Mouse (Mus musculus): Measurements from ENCODE around the gene Nod1.

The Nod1 gene

DNA sequence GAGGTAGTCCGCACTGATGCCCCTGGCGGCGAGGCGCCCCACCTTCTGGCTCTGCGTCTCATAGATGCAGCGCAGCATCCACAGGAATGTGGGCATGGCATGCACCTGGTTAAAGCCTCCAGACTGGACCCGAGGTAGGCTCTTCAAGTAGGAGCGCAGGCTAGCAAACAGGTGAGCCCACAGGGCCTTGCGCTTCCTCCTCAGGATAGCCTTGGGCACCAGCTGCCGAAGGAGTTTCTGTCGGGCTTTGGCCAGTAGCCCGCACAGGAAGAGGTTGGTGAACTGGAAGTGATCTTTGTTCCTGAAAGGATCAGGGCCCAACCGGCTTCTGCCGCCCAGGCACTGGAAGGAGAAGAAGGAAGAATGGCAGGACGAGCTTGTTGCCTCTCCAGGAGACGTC is 29.1 kb downstream of the Nod1 start:
- in situ Hi-C loops (cut with MboI, MseI) = no loop called here

DNA sequence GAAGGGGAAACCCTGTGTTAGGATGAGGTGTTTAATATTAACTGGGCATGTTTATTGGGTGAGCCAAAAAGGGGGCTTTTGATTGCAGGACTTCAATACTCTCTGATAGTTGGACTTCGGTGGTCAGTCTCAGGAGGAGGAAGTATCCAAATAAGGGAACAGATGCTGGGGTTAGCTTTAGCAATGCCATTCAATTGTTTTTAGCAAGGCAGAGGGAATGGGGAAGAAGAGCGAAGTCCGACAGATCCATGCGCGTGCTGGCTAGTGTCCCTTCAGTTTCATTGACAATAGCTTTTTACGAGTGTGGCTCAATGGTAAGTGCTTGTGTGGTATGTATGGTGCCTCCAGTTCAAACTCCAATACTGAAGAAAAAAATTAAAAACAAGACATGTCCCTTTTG is 31.3 kb downstream of the Nod1 start:
- in situ Hi-C loops (cut with MboI, MseI) = no loop called here

GRCm38 (mm10) chr6:54940126-54940525 is 32.3 kb downstream of the Nod1 start:
- in situ Hi-C loops (cut with MboI, MseI) = no loop called here

- in situ Hi-C loops (cut with MboI, MseI) = no loop called here
Measured at GRCm38 (mm10) chr6:54939631-54940030, 32.8 kb downstream of the Nod1 start.

- in situ Hi-C loops (cut with MboI, MseI) = no loop called here
Measured at GRCm38 (mm10) chr6:54936496-54936895, 35.9 kb downstream of the Nod1 start.

DNA sequence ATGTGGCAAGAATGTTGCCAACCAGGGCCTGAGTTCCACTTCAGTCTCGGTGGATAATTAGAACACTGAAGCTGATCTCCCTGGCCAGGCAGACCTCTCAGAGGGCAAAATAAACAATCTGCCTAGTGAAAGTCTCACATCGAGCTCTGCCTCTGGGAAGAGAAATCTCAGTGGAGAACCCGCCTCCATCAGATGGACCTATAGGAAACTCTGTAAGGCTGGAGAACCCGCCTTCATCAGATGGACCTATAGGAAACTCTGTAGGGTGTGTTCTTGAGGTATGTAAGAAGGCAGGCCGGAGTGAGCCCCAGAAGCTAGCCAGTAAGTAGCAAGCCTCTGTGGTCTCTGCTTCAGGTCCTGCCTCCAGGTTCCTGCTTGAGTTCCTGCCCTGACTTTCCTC is 37.5 kb downstream of the Nod1 start:
- in situ Hi-C loops (cut with MboI, MseI) = no loop called here

DNA sequence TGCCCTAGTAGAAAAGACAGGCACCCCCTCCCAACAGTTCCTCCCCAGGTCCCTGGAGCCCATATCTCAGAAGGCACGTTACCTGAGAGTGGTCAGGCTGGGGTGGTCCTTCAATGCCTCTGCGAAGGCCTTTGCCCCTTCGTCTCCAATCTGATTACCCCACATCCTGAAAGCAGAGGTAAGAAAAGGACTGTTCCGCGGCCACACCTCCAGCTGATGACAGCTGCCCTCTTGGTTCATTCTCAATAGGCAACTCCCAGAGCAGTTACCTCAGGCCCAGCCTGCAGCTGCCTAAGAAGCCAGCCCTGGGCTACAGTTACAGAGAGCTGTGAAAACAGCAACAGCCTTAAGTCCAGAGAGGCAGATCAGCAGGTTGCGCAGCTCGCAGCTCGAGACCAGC is 38.1 kb downstream of the Nod1 start:
- in situ Hi-C loops (cut with MboI, MseI) = no loop called here

DNA sequence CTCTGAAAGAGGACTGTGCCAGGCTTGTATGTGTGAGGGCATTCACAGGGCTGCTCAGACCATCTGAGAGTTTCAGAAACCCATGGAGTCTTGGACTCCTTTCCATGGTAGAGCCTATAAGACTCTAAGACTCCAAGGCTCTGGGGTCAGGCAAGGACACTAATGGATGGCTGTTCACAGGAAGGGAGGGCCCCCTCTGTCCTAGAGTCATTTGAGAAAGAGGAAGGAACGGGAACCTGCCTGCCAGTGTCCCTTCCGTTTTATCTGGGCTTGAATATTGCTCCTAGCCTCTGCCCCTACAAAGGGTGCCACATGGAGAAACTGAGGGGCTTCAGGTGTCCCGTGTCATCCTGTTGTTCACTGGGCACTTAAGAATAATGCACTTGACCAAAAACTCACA is 38.5 kb downstream of the Nod1 start:
- in situ Hi-C loops (cut with MboI, MseI) = no loop called here

DNA sequence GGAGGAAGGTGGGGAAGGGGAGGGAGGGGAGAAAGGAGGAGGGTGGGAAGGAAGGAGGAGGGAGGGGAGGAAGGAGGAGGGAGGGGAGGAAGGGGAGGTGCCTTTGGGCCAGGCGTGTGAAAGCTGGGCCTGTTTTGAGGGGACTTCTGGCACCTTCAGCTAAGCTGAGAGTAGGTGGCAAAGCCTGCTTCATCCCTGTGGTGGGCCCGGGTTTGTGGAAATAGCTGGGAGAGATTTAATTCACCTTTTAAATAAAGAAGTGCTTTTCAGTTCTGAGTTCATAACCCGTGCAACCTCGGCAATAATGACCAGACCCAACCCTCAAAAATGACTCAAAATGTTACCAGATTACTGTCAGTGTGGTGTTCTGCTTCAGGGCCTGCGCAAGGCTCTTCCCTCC is 39.2 kb downstream of the Nod1 start:
- in situ Hi-C loops (cut with MboI, MseI) = no loop called here

GRCm38 (mm10) chr6:54932526-54932925 is 39.9 kb downstream of the Nod1 start:
- in situ Hi-C loops (cut with MboI, MseI) = no loop called here

DNA sequence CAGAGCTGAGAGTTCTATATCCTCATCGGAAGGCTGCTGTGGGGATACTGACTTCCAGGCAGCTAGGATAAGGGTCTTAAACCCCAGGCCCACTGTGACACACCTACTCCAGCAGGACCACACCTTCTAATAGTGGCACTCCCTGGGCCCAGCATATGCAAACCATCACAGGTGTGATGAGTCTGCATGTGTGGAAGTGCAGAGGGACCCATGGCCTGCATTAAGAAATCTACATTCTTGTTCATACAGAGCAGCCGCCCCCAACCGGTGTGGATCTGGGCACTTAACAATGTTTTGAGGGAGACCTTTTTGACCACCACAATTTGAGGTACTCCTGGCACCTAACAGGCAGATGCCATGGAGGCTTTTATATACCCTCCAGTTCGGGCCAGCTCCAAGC is 40.8 kb downstream of the Nod1 start:
- in situ Hi-C loops (cut with MboI, MseI) = no loop called here

GRCm38 (mm10) chr6:54927946-54928345 is 44.5 kb downstream of the Nod1 start:
- in situ Hi-C loops (cut with MboI, MseI) = no loop called here

DNA sequence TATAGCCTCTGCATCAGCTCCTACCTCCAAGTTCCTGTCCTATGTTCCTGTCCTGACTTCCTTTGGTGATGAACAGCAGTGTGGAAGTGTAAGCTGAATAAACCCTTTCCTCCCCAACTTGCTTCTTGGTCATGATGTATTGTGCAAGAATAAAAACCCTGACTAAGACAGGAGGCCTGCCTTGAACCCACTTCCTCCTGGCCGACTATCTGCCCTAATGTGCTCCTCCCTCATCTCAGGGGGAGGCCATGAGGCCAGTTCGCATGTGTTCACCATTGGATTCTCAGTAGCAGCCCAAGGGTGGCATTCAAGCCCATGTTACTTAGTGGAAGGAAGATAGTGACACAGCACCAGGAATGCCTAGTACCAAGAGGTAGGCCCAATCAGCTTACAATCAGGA is 45.5 kb downstream of the Nod1 start:
- in situ Hi-C loops (cut with MboI, MseI) = no loop called here

DNA sequence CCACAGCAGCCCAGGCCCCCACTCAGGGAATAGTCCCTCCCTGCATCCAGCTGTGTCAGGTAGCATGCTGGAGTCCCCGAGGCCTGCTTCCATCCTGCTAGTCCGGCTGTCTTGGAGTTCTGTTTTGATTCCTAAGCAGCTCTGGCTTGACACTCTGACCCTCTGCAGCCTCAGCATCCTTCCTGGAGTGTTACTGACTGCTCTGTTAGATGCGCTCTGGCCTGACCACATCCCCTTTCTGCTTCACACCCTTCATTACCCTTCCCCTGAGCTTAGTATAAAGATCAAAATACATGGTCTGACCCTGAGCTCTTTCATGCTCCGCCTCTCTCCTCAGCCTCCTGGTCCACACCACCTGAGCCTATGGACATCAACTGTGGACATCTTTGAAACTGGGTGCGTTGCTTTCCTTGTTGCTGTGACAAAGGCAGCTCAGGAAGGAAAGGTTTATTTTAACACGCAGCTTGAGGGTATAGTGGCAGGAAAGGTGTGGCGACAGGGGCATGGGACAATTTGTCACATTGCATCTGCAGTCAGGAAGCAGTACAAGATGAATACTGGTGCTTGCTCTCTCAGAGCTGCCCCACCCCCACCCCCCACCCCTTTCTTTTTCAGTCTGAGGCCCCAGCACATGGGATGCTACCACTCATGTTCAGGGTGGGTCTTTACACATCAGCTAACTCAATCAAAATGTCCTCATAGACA is 46.5 kb downstream of the Nod1 start:
- in situ Hi-C loops (cut with MboI, MseI) = no loop called here

DNA sequence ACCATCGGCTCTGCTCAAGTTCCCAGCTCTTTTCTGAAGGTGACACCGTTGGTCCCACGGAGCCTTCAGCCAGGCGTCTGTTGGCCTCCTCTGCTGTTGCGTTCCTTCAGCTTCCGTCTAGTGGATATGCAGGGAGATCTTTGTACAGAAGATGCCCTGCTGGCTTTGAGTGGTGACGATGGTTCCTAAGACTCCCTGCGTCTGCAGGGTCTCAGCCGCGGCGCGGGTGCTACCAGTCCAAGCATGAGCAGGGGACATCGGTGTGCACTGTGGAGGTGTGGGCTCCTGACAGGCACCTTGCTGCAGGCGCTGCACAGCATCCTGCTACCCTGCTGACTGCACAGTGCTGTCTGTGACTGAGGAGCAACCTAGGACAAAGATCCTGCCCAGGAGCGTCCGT is 47.9 kb downstream of the Nod1 start:
- in situ Hi-C loops (cut with MboI, MseI) = no loop called here

DNA sequence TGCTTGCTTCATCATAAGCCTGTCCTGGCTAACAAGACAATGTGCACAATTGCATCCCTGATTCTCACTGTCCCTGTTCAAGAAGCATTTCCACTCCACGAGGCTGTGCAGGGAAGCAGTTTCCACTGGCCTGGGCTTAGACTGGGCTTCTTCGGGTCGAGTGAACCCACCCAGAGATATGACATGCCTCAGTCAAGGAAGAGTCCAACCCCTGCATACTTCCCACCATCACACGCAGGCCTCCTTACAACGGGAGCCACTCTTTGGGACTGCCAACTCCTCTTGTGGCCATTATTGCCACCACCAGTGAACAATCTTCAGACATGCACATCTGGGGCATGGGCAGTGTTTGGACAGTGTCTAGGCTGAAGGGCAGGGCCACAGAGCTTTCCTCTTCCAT is 53.9 kb downstream of the Nod1 start:
- in situ Hi-C loops (cut with MboI, MseI) = loop anchor here (10.0 kb wide), 1 partner anchor 246 kb away; no protein-coding TSS in a partner anchor

GRCm38 (mm10) chr6:54917523-54917922 is 54.9 kb downstream of the Nod1 start:
- in situ Hi-C loops (cut with MboI, MseI) = loop anchor here (10.0 kb wide), 1 partner anchor 247 kb away; no protein-coding TSS in a partner anchor

GRCm38 (mm10) chr6:54916941-54917340 is 55.5 kb downstream of the Nod1 start:
- in situ Hi-C loops (cut with MboI, MseI) = loop anchor here (10.0 kb wide), 1 partner anchor 248 kb away; no protein-coding TSS in a partner anchor

DNA sequence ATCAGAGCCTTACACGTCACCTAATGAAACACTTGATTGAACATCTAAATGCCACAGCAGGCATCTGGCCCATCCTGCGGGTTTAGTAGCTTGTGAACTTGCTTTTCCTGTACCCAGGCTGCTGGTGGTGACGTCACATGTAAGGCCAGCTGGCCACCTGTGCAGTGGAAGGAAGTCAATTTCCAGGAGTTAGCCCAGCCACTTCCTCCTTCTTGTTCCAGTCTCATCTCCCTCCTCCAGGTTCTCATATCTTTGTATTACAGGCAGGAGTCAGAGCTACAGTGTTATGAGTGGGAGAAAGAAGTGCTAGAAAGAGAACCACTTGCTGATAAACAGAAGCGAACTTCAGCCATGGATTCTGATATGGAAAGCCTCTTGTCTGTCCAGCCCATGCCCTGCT is 56.2 kb downstream of the Nod1 start:
- in situ Hi-C loops (cut with MboI, MseI) = loop anchor here (10.0 kb wide), 1 partner anchor 249 kb away; no protein-coding TSS in a partner anchor

DNA sequence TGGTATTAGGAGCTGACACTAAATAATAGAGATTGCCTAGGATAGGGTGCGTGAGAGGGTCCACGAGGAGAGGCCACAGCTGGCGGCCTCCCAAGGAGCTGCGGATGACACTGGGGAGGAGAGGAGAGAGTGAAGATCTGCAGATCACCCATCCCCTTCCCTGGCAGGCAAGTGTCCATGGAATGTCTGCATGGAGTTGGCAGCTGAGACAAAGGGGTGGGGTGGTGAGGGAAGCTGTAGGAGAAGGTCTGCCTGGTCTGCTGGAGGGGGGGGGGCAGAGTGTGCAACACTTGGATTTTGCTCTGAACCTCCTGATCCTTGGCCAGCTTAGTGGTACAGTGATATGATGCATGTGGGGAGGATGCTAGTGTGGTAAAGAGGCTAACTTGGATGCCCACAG is 57.4 kb downstream of the Nod1 start:
- in situ Hi-C loops (cut with MboI, MseI) = loop anchor here (10.0 kb wide), 1 partner anchor 250 kb away; no protein-coding TSS in a partner anchor

- in situ Hi-C loops (cut with MboI, MseI) = no loop called here
Measured at GRCm38 (mm10) chr6:54906053-54907040, 66.1 kb downstream of the Nod1 start.

DNA sequence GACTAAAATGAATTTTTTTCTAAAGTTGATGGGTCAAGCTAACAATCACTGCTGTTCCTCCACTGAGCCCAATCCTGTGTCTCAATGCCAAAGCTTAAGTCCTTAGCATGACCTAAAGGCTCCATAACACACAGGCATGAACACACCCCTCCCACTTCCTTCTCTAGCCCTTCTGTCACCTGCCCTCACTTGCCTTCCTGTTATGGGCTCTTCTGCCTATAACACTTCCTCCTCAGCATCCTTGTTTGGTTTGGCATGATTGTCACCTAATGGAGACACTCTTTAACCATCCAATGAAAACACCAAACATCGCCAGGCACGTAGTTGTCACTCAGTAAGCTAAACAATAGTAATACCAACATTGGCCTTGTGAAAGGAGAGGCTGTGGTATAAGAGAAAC is 69.9 kb downstream of the Nod1 start:
- in situ Hi-C loops (cut with MboI, MseI) = no loop called here

- in situ Hi-C loops (cut with MboI, MseI) = no loop called here
Measured at GRCm38 (mm10) chr6:54900256-54900655, 72.2 kb downstream of the Nod1 start.

Data from T-helper 17 cell (primary cell).